Mouse (Mus musculus) lung, embryonic 15.5 days (tissue): Measurements from ENCODE around the gene Aspscr1. TPM values are rescaled to one million over a fixed set of nuclear protein-coding genes. Genes with fewer than 3 reads are reported as not detected.

Experiments used
- microRNA-seq: library from miRNA; unstranded; fragments of <30 nt; microRNA quantifications from one replicate; pipeline ENCODE4, GENCODE M21; 2016
- polyA plus RNA-seq: library from polyadenylated mRNA; unstranded; fragments of >200 nt; fragmentation: Nextera tagmentation; extraction: Ambion mirVana; gene quantifications from 2 replicates; pipeline ENCODE4 v1.2.1, GENCODE M21; 2015

Aspscr1 gene
- polyA plus RNA-seq, 1 experiment from 2014 or later: 143 TPM

Small RNA genes within 50 kb of the gene (microRNA-seq; reads per million reads assigned to microRNA genes)
- gene Mir6936: 1.7 reads per million

Other genes starting within 250 kb of the Aspscr1 start
- 32.5 and 34.5 TPM in 2 replicates for gene Nploc4, start 235.3 kb upstream of the Aspscr1 start, polyA plus RNA-seq
- gene Tspan10, start 230.3 kb upstream of the Aspscr1 start, polyA plus RNA-seq: not detected in 2 replicates
- gene Pde6g, start 219.5 kb upstream of the Aspscr1 start, polyA plus RNA-seq: 0.25 and 0.31 TPM in 2 replicates
- gene Oxld1, start 214.9 kb upstream of the Aspscr1 start, polyA plus RNA-seq: 12.7 and 13.0 TPM in 2 replicates
- gene Ccdc137, start 214.9 kb upstream of the Aspscr1 start, polyA plus RNA-seq: 31.2 and 35.5 TPM in 2 replicates
- gene Arl16, start 205.4 kb upstream of the Aspscr1 start, polyA plus RNA-seq: 43.8 and 44.6 TPM in 2 replicates
- 125 and 133 TPM in 2 replicates for gene Mrpl12, start 188.4 kb upstream of the Aspscr1 start, polyA plus RNA-seq
- 67.5 and 70.9 TPM in 2 replicates for gene Slc25a10, start 181.1 kb upstream of the Aspscr1 start, polyA plus RNA-seq
- 0.91 and 1.1 TPM in 2 replicates for gene Gcgr, start 142.3 kb upstream of the Aspscr1 start, polyA plus RNA-seq
- gene Mcrip1, start 123.2 kb upstream of the Aspscr1 start, polyA plus RNA-seq: 205 and 209 TPM in 2 replicates
- gene Ppp1r27, start 121.8 kb upstream of the Aspscr1 start, polyA plus RNA-seq: 0.65 and 1.7 TPM in 2 replicates
- gene P4hb, start 99.7 kb upstream of the Aspscr1 start, polyA plus RNA-seq: 847 and 883 TPM in 2 replicates
- 697 and 699 TPM in 2 replicates for gene Arhgdia, start 91.3 kb upstream of the Aspscr1 start, polyA plus RNA-seq
- gene Alyref, start 74.6 kb upstream of the Aspscr1 start, polyA plus RNA-seq: 511 and 543 TPM in 2 replicates
- gene Anapc11, start 74.6 kb upstream of the Aspscr1 start, polyA plus RNA-seq: 215 and 222 TPM in 2 replicates
- 0.78 and 1.4 TPM in 2 replicates for gene Npb, start 64.5 kb upstream of the Aspscr1 start, polyA plus RNA-seq
- 103 and 126 TPM in 2 replicates for gene Pcyt2, start 55.0 kb upstream of the Aspscr1 start, polyA plus RNA-seq
- gene Sirt7, start 47.7 kb upstream of the Aspscr1 start, polyA plus RNA-seq: 32.6 and 34.3 TPM in 2 replicates
- gene Mafg, start 39.4 kb upstream of the Aspscr1 start, polyA plus RNA-seq: 23.3 and 24.5 TPM in 2 replicates
- gene Pycr1, start 29.2 kb upstream of the Aspscr1 start, polyA plus RNA-seq: 25.4 and 27.2 TPM in 2 replicates
- gene Myadml2, start 24.8 kb upstream of the Aspscr1 start, polyA plus RNA-seq: 0.55 and 1.3 TPM in 2 replicates
- gene Notum, start 11.8 kb upstream of the Aspscr1 start, polyA plus RNA-seq: 4.1 and 4.3 TPM in 2 replicates
- 160 and 167 TPM in 2 replicates for gene Cenpx, start 40.8 kb downstream of the Aspscr1 start, polyA plus RNA-seq
- 57.9 and 59.9 TPM in 2 replicates for gene Lrrc45, start 41.0 kb downstream of the Aspscr1 start, polyA plus RNA-seq
- 54.9 and 60.5 TPM in 2 replicates for gene Rac3, start 48.5 kb downstream of the Aspscr1 start, polyA plus RNA-seq
- gene Dcxr, start 54.3 kb downstream of the Aspscr1 start, polyA plus RNA-seq: 45.1 and 55.1 TPM in 2 replicates
- 102 and 103 TPM in 2 replicates for gene Cbr2, start 59.1 kb downstream of the Aspscr1 start, polyA plus RNA-seq
- 3.9 and 4.8 TPM in 2 replicates for gene Hmga1b, start 89.8 kb downstream of the Aspscr1 start, polyA plus RNA-seq
- gene Rfng, start 111.2 kb downstream of the Aspscr1 start, polyA plus RNA-seq: 35.4 and 38.3 TPM in 2 replicates
- gene Gps1, start 111.3 kb downstream of the Aspscr1 start, polyA plus RNA-seq: 205 and 213 TPM in 2 replicates
- 84.3 and 90.4 TPM in 2 replicates for gene Dus1l, start 123.4 kb downstream of the Aspscr1 start, polyA plus RNA-seq
- gene Fasn, start 151.6 kb downstream of the Aspscr1 start, polyA plus RNA-seq: 49.0 and 53.2 TPM in 2 replicates